Mouse (Mus musculus): ENCODE measurements around the gene Dtnbp1.

DNA sequence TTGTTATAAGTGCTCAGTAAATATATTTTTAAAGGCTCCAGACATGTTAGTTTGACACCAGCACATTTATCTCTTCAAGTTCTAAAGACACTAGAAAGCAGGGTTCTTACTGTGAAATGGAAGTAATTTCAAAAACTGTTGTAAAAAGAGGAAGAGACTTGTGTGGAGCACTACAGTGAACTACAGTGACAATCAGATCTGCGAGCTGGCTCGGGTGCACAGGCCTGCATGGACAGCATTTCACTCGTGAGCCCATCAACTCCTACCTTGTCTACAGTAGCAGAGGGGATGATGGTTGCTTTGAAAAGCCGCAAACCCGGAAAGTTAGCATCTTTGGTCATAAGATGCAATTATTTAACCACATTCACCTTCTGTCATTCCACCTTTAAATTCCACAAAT is 5.6 kb downstream of the Dtnbp1 start:
- no peak for TF ChIP-seq POLR2A (IDR thresholded peaks at IDR 0.05; ENCODE audit: borderline replicate concordance, extremely low read depth, low read depth, low read length)
- TF ChIP-seq CTCF (IDR thresholded peaks at IDR 0.05; ENCODE audit: insufficient read depth, low read length), result no peak

Data from lung, adult 2 months (tissue).